Mouse (Mus musculus): ENCODE results near the gene Zbtb7b.

- TF ChIP-seq CTCF (conservative IDR thresholded peaks at IDR 0.05; ENCODE audit: insufficient read depth, insufficient read length, low read depth, low read length) (no peak), POLR2A (IDR thresholded peaks at IDR 0.05; ENCODE audit: low read depth, low read length) (no peak)
Observed at GRCm38 (mm10) chr3:89419981-89420380, 25.4 kb upstream of the Zbtb7b start.
